Mouse (Mus musculus): ENCODE measurements around the gene Arhgap15. TPM values are rescaled to one million over a fixed set of nuclear protein-coding genes. Genes with fewer than 3 reads are reported as not detected.
A peak's percentile ranks its signal among the peaks of the same experiment; 100 is the strongest.

Arhgap15 gene
- polyA plus RNA-seq, 1 experiment from 2014 or later = 1.0 TPM

DNA sequence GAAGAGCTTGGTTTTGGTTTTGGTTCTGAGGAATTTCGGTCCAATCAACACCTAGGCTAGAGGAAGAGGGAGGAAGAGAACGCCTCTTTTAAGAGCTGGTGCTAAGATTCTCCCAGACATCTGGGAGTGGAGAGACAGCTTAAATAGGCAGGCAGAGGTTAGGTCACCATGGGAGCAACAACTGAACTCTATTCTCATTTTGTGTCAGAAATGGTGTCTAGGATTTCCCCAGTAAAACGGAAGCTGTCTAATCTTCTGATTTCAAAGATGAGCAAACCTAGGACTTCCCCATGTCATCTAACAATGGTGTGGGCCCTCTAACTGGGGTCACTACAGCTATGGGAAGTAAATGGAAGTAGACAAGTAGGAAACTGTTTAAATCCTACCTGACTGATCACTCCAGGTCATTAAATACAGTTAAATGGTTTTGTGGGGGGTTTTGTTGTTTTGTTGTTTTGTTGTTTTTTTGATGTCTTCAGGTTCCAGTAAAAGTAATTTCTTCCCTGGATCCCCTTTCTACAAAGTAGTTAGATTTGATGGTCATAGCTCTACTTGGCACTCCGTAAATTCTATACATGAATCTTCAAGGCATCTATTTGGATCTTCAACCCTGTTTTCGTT, 596.8 kb downstream of the Arhgap15 start:
- no peaks in the 10 kb centered on the region for H3K27me3 ChIP-seq (ENCODE audit: insufficient read depth, low read length)
- no peak overlapping the region for H3K4me2 ChIP-seq (ENCODE audit: low read length)
- H3K9ac ChIP-seq (ENCODE audit: low read depth, low read length) = no peak overlapping the region
- H3K9me3 ChIP-seq (replicated peaks; ENCODE audit: low read length) = no peaks in the 10 kb centered on the region
- no peak for ATAC-seq (replicated peaks; ENCODE audit: low FRiP score, low read depth)
- no peak for DNase-seq (ENCODE audit: low spot score)
- WGBS = 85% methylated on average over 5 of the region's 5 CpGs
- H3K27ac ChIP-seq = no peak overlapping the region
- H3K4me1 ChIP-seq (replicated peaks; ENCODE audit: insufficient read depth, low read length) = no peaks in the 10 kb centered on the region
- TF ChIP-seq CTCF (IDR thresholded peaks at IDR 0.05; ENCODE audit: low read depth) = no peak
- H3K4me3 ChIP-seq (replicated peaks; ENCODE audit: low read depth, low read length) = no peak overlapping the region
- H3K36me3 ChIP-seq (ENCODE audit: insufficient read depth, low read length) = no peaks in the 10 kb centered on the region

DNA sequence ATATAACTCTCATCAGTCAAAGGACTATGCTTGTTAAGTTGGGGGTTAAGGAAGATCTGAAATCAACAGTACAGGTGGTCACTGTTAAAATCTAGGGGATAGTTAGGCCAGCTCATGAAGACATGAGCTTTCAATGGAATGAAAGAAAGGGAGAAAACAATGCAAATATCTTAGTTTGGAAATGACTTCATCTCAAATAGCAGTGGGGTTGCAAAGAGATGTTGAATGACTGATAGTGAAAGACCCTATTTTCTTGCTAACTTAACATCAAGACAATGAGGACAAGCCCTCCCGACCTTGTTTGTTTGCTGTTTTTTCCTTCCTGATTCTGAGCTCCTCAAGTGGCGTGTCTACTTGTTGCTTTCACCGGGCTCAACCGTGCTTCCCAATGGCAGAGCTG, 597.6 kb downstream of the Arhgap15 start:
- TF ChIP-seq CTCF (IDR thresholded peaks at IDR 0.05; ENCODE audit: low read depth) = no peak
- Histone ChIP-seq H3K36me3 (ENCODE audit: insufficient read depth, low read length) (no peaks in the 10 kb centered on the region), H3K9me3 (replicated peaks; ENCODE audit: low read length) (no peaks in the 10 kb centered on the region), H3K4me3 (replicated peaks; ENCODE audit: low read depth, low read length) (no peak overlapping the region), H3K9ac (ENCODE audit: low read depth, low read length) (no peak overlapping the region), H3K4me1 (replicated peaks; ENCODE audit: insufficient read depth, low read length) (no peaks in the 10 kb centered on the region), H3K27ac (no peak overlapping the region), H3K27me3 (ENCODE audit: insufficient read depth, low read length) (no peaks in the 10 kb centered on the region), H3K4me2 (ENCODE audit: low read length) (no peak overlapping the region)
- 81% methylated on average over 4 of the region's 4 CpGs for WGBS
- DNase-seq (ENCODE audit: low spot score) (no peak), ATAC-seq (replicated peaks; ENCODE audit: low FRiP score, low read depth) (no peak)

DNA sequence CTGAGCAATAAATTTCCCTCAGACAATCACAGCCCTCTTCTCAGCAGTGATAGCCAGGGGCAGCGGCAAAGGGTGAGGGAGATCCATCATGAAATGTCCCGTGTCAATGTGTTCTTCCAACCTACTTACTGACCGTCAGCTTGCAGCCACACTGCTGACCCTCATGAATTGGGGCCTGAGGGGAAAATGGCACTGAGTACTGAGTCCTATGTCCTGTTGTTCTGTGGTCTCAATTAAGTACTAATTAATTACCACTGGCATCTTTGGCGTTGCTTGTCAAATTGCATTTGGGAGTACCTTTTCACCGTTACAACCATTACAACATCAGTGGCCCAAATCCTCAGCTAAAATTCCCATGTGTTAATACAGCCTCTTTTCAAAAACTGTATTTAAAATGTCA, 599.2 kb downstream of the Arhgap15 start:
- H3K4me2 ChIP-seq (ENCODE audit: low read length) = no peak overlapping the region
- 59% methylated on average over 5 of the region's 5 CpGs for WGBS
- DNase-seq (ENCODE audit: low spot score) = no peak

DNA sequence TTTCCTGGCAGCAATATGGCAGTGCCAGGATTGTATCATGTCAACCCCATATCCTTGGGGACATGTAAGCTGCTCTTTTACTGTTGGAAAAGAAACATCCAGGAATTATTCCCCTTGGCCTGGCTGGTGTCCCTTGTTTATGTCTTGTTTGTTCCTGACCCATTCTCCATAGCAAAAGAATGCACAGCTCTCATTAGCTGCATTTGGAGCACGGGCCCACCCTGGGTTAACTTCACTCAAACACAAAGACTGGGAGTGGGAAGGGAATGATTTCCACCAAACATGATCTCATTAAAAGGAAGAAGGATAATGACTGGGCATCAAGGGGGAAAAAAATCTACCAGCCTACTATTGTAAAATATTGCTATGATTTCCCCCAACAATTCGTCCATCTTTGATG, 600.5 kb downstream of the Arhgap15 start:
- H3K9ac ChIP-seq (ENCODE audit: low read depth, low read length) = no peak overlapping the region
- H3K27me3 ChIP-seq (ENCODE audit: insufficient read depth, low read length) = no peaks in the 10 kb centered on the region
- H3K27ac ChIP-seq = no peak overlapping the region
- no peak overlapping the region for H3K4me2 ChIP-seq (ENCODE audit: low read length)
- ATAC-seq (replicated peaks; ENCODE audit: low FRiP score, low read depth) (no peak), DNase-seq (ENCODE audit: low spot score) (no peak)
- no peak overlapping the region for H3K4me3 ChIP-seq (replicated peaks; ENCODE audit: low read depth, low read length)
- TF ChIP-seq CTCF (IDR thresholded peaks at IDR 0.05; ENCODE audit: low read depth) = no peak
- 92% methylated on average over 2 of the region's 2 CpGs for WGBS
- H3K4me1 ChIP-seq (replicated peaks; ENCODE audit: insufficient read depth, low read length) = no peaks in the 10 kb centered on the region
- no peaks in the 10 kb centered on the region for H3K36me3 ChIP-seq (ENCODE audit: insufficient read depth, low read length)
- H3K9me3 ChIP-seq (replicated peaks; ENCODE audit: low read length) = no peaks in the 10 kb centered on the region

More for the DNA sequence above, 599.2 kb downstream of the Arhgap15 start:
- TF ChIP-seq CTCF (IDR thresholded peaks at IDR 0.05; ENCODE audit: low read depth) = no peak
- Histone ChIP-seq H3K27me3 (ENCODE audit: insufficient read depth, low read length) (no peaks in the 10 kb centered on the region), H3K27ac (no peak overlapping the region), H3K4me1 (replicated peaks; ENCODE audit: insufficient read depth, low read length) (no peaks in the 10 kb centered on the region), H3K9ac (ENCODE audit: low read depth, low read length) (no peak overlapping the region), H3K36me3 (ENCODE audit: insufficient read depth, low read length) (no peaks in the 10 kb centered on the region), H3K9me3 (replicated peaks; ENCODE audit: low read length) (no peaks in the 10 kb centered on the region), H3K4me3 (replicated peaks; ENCODE audit: low read depth, low read length) (no peak overlapping the region)
- no peak for ATAC-seq (replicated peaks; ENCODE audit: low FRiP score, low read depth)

DNA sequence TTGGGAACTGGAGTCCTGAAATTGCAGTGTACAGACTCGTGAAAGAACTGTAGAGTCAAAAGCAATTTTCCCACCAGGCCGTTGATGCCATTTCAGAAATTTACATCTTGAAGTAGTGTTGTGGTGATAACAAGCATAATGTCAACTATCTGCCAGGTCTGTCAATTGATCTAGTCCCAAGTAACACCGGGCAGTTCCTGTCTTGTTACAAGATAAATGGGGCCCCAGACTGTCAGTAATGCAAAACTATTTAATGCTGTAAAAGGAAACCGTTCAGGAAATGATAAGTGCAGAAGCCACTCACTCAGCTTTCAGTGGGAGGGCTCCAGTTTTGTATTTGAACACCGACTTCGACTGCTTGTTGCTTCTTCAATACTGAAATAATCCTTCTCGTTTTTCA, 604.3 kb downstream of the Arhgap15 start:
- no peak for ATAC-seq (replicated peaks; ENCODE audit: low FRiP score, low read depth)
- WGBS = 31% methylated on average over 7 of the region's 7 CpGs
- H3K27me3 ChIP-seq (ENCODE audit: insufficient read depth, low read length) = no peaks in the 10 kb centered on the region

DNA sequence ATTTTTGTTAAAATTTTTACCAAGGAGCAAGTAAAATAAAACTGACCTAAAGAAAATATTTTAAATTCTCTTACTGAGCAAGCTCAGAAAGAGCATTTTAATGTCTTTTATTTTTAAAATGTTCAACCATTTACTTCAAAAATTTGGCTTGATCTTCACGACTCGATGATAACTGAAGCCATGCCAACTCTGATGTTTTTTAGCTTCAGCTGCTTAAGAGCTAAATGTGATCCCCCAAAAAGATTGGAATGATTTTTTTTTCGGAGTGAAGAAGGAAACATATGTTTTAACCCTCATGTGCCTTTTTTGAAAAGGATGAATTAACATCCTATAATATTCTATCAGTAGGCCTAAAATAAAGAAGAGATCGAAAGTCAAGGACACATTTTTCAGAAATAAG, 605.0 kb downstream of the Arhgap15 start:
- 85% methylated on average over 4 of the region's 4 CpGs for WGBS
- no peak overlapping the region for H3K9ac ChIP-seq (ENCODE audit: low read depth, low read length)
- DNase-seq (ENCODE audit: low spot score) (no peak), ATAC-seq (replicated peaks; ENCODE audit: low FRiP score, low read depth) (no peak)
- H3K9me3 ChIP-seq (replicated peaks; ENCODE audit: low read length) = no peaks in the 10 kb centered on the region
- no peak overlapping the region for H3K27ac ChIP-seq
- H3K27me3 ChIP-seq (ENCODE audit: insufficient read depth, low read length) = no peaks in the 10 kb centered on the region
- H3K36me3 ChIP-seq (ENCODE audit: insufficient read depth, low read length) = no peaks in the 10 kb centered on the region
- no peak overlapping the region for H3K4me3 ChIP-seq (replicated peaks; ENCODE audit: low read depth, low read length)
- TF ChIP-seq CTCF (IDR thresholded peaks at IDR 0.05; ENCODE audit: low read depth) = no peak
- no peaks in the 10 kb centered on the region for H3K4me1 ChIP-seq (replicated peaks; ENCODE audit: insufficient read depth, low read length)
- H3K4me2 ChIP-seq (ENCODE audit: low read length) = no peak overlapping the region

More for the DNA sequence above, 604.3 kb downstream of the Arhgap15 start:
- Histone ChIP-seq H3K36me3 (ENCODE audit: insufficient read depth, low read length) (no peaks in the 10 kb centered on the region), H3K4me3 (replicated peaks; ENCODE audit: low read depth, low read length) (no peak overlapping the region), H3K4me2 (ENCODE audit: low read length) (no peak overlapping the region), H3K4me1 (replicated peaks; ENCODE audit: insufficient read depth, low read length) (no peaks in the 10 kb centered on the region), H3K9ac (ENCODE audit: low read depth, low read length) (no peak overlapping the region), H3K9me3 (replicated peaks; ENCODE audit: low read length) (no peaks in the 10 kb centered on the region), H3K27ac (no peak overlapping the region)
- no peak for TF ChIP-seq CTCF (IDR thresholded peaks at IDR 0.05; ENCODE audit: low read depth)
- no peak for DNase-seq (ENCODE audit: low spot score)

DNA sequence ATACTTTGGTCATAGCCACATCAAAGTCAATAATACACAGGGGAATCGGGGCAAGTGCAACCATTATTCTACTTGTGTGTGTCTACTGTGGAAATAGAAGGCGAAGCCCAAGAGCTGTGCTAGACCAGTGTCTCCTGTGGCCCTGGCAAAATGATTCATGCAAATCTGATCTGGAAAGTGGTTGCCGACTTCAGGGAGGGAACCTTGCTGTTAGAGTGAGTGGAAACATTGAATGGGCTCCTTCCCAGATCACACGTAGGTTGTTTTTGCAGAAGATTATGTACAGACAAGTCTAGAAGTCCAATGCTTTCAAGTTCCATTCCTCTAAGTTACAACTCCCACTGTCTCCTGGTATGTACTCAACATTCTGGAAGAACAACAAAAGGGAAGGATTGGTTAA, 606.2 kb downstream of the Arhgap15 start:
- H3K27ac ChIP-seq = no peak overlapping the region
- no peak overlapping the region for H3K4me3 ChIP-seq (replicated peaks; ENCODE audit: low read depth, low read length)
- no peak overlapping the region for H3K4me2 ChIP-seq (ENCODE audit: low read length)
- H3K9ac ChIP-seq (ENCODE audit: low read depth, low read length) = no peak overlapping the region
- no peak for TF ChIP-seq CTCF (IDR thresholded peaks at IDR 0.05; ENCODE audit: low read depth)
- no peaks in the 10 kb centered on the region for H3K9me3 ChIP-seq (replicated peaks; ENCODE audit: low read length)
- peak; percentile 15 for DNase-seq (ENCODE audit: low spot score)
- H3K4me1 ChIP-seq (replicated peaks; ENCODE audit: insufficient read depth, low read length) = no peaks in the 10 kb centered on the region
- H3K27me3 ChIP-seq (ENCODE audit: insufficient read depth, low read length) = no peaks in the 10 kb centered on the region
- 90% methylated on average over 4 of the region's 4 CpGs for WGBS
- ATAC-seq (replicated peaks; ENCODE audit: low FRiP score, low read depth) = no peak
- no peaks in the 10 kb centered on the region for H3K36me3 ChIP-seq (ENCODE audit: insufficient read depth, low read length)
